Mouse (Mus musculus): ENCODE data around the gene Fam107b. TPM values are rescaled to one million over a fixed set of nuclear protein-coding genes. Genes with fewer than 3 reads are reported as not detected.

The Fam107b gene
- polyA plus RNA-seq, 1 experiment from 2014 or later: 42.2 TPM

DNA sequence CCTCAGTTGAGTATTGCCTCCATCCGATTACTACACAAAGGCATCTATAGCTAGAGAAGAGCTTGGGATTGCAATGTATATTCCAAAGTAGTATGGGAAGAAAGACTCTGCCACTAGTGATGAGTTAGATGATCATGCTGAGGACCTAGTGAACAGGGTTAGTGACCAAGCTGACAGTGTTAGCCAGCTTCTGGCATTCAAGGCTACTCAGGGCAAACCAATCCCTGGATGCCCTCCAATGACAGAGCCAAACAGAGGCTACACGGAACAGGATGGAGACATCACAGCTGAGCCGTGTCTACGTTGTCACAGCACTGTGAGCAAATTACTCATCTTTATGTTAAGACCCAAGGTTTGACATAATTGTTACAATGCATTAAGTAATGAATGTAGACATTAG, 138.3 kb downstream of the Fam107b start:
- 90% methylated on average over 4 of the region's 4 CpGs for WGBS
- Histone ChIP-seq H3K4me3 (replicated peaks; ENCODE audit: low read length) (no peak overlapping the region), H3K36me3 (ENCODE audit: control insufficient read depth, insufficient read depth, low read length) (no peaks in the 10 kb centered on the region), H3K27me3 (ENCODE audit: control insufficient read depth, insufficient read depth, low read length) (no peaks in the 10 kb centered on the region), H3K9ac (ENCODE audit: low read length) (no peak overlapping the region), H3K9me3 (replicated peaks; ENCODE audit: control insufficient read depth, low read length) (no peaks in the 10 kb centered on the region), H3K4me2 (ENCODE audit: low read depth, low read length) (no peak overlapping the region), H3K4me1 (ENCODE audit: control insufficient read depth, insufficient read depth, low read length) (peaks cover 13% of the 10 kb centered on the region; the same call in 1 of the 2 replicates), H3K27ac (ENCODE audit: low read length) (no peak overlapping the region)
- no peak for ATAC-seq (ENCODE audit: insufficient read depth, low FRiP score)

DNA sequence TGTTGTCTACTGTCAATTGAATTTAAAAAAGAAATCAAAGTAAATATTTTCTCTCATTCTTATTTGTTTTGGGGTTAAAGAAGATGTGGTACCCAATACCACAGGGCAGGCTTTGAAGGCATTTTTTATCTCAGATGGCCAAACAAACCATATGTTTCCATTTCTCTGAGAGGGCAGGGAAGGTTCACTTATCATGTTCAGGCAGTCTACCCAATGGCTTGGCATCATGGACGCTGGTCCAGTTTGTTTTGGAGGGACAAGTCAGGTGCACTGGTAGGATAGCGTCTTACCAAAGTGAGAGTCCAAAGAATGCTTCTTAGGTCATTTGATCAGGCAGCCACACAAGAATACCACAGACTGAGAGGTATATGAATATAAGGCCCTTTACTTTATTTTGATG, 139.6 kb downstream of the Fam107b start:
- Histone ChIP-seq H3K27ac (ENCODE audit: low read length) (no peak overlapping the region), H3K36me3 (ENCODE audit: control insufficient read depth, insufficient read depth, low read length) (no peaks in the 10 kb centered on the region), H3K27me3 (ENCODE audit: control insufficient read depth, insufficient read depth, low read length) (no peaks in the 10 kb centered on the region), H3K4me1 (ENCODE audit: control insufficient read depth, insufficient read depth, low read length) (peaks cover 14% of the 10 kb centered on the region), H3K9ac (ENCODE audit: low read length) (no peak overlapping the region), H3K4me3 (replicated peaks; ENCODE audit: low read length) (no peak overlapping the region), H3K4me2 (ENCODE audit: low read depth, low read length) (no peak overlapping the region), H3K9me3 (replicated peaks; ENCODE audit: control insufficient read depth, low read length) (no peaks in the 10 kb centered on the region)
- 80% methylated on average over 2 of the region's 2 CpGs for WGBS
- ATAC-seq (ENCODE audit: insufficient read depth, low FRiP score): no peak

DNA sequence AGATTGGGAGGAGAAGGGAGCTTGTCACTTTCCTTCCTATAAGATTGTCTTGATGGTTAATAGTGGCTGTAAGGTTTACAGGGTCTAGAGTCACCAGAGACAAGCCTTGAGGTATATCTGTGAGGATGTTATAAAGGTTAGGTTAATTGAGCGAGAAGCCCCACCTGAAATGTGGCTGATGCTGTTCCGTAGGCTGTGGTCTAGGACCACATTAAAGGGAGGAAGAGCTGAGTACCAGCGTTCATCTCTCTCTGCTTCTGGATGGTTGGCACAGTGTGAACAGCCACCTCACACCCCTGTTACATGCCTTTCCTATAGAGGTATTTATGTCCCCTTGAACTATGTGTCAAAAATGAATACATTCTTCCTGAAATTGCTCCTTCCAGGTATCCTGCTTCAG, 140.2 kb downstream of the Fam107b start:
- no peak overlapping the region for H3K4me3 ChIP-seq (replicated peaks; ENCODE audit: low read length)
- WGBS: 93% methylated on average over 3 of the region's 3 CpGs
- H3K9me3 ChIP-seq (replicated peaks; ENCODE audit: control insufficient read depth, low read length): no peaks in the 10 kb centered on the region
- no peak for ATAC-seq (ENCODE audit: insufficient read depth, low FRiP score)
- no peaks in the 10 kb centered on the region for H3K36me3 ChIP-seq (ENCODE audit: control insufficient read depth, insufficient read depth, low read length)
- peaks cover 16% of the 10 kb centered on the region for H3K4me1 ChIP-seq (ENCODE audit: control insufficient read depth, insufficient read depth, low read length)
- H3K9ac ChIP-seq (ENCODE audit: low read length): no peak overlapping the region
- no peak overlapping the region for H3K27ac ChIP-seq (ENCODE audit: low read length)
- H3K4me2 ChIP-seq (ENCODE audit: low read depth, low read length): no peak overlapping the region
- H3K27me3 ChIP-seq (ENCODE audit: control insufficient read depth, insufficient read depth, low read length): no peaks in the 10 kb centered on the region

DNA sequence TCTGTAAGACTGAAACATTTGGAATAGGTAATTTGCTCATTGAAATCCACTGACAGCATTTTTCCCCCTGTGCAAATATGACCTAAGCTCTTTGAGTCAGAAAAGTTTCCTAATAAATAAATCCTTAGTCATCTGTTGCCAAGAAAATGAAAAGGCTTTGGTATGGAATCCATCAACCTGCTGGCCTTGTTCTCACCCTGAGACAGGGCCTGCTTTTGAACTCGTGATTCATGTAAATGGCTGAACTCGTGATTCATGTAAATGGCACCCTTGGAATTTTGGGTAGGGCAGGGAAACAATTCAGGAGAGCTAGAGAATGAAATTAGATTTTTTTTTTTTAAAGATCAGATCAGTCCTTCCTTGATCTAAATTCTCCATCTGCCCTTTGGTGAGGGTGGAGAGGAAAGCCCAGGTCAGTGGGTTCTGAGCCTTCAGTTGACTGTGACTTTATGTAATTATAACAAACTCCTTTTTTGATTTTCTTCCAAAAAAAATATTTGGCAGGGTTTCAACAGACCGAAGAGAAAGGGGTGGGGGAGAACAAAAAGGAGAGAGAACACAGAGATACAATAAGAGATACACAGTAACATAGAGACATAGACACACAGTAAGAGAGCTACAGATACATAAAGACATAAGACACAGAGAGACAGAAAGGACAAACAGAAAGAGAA, 142.2 kb downstream of the Fam107b start:
- 0 out of 2 replicates have a peak, but pooled peaks have one; percentile 15 for ATAC-seq (ENCODE audit: insufficient read depth, low FRiP score)
- Histone ChIP-seq H3K36me3 (ENCODE audit: control insufficient read depth, insufficient read depth, low read length) (no peaks in the 10 kb centered on the region), H3K9me3 (replicated peaks; ENCODE audit: control insufficient read depth, low read length) (no peaks in the 10 kb centered on the region), H3K27ac (ENCODE audit: low read length) (peak overlapping the region; percentile 56; the same call in 1 of the 2 replicates), H3K4me1 (ENCODE audit: control insufficient read depth, insufficient read depth, low read length) (peaks cover 28% of the 10 kb centered on the region), H3K27me3 (ENCODE audit: control insufficient read depth, insufficient read depth, low read length) (no peaks in the 10 kb centered on the region), H3K9ac (ENCODE audit: low read length) (no peak overlapping the region), H3K4me3 (replicated peaks; ENCODE audit: low read length) (no peak overlapping the region), H3K4me2 (ENCODE audit: low read depth, low read length) (peak overlapping the region; percentile 80)
- WGBS: 30% methylated on average over 3 of the region's 3 CpGs

DNA sequence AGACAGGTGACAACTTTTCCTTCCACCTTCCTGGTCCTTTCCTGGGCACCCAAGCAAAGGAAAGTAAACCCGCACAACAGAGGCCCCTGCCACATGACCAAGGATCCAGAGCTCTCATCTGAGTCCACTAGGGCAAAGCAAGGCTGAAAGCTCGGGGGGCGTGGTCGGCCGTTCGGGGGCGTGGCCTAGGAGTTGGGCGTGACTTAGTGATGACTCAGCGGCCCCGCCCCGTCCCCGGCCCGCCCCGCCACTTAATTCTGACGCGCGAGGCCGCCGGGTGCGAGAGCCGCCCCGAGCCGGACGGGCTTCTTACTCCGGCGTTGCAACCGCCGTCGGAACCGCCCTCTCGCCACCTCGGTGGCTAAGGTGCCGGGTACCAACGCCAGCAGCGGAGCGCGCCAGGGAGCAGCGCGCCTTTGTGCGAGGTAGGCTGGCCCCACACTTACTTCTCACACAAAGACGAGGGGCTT, 143.0 kb downstream of the Fam107b start:
- H3K27ac ChIP-seq (ENCODE audit: low read length): peak overlapping the region; percentile 79
- peak; percentile 93 for ATAC-seq (ENCODE audit: insufficient read depth, low FRiP score)
- no peaks in the 10 kb centered on the region for H3K9me3 ChIP-seq (replicated peaks; ENCODE audit: control insufficient read depth, low read length)
- H3K4me3 ChIP-seq (replicated peaks; ENCODE audit: low read length): peak overlapping the region; percentile 87
- H3K9ac ChIP-seq (ENCODE audit: low read length): peak overlapping the region; percentile 94
- H3K27me3 ChIP-seq (ENCODE audit: control insufficient read depth, insufficient read depth, low read length): no peaks in the 10 kb centered on the region
- H3K4me2 ChIP-seq (ENCODE audit: low read depth, low read length): peak overlapping the region; percentile 80
- WGBS: 1% methylated on average over 41 of the region's 41 CpGs
- peaks cover 32% of the 10 kb centered on the region for H3K4me1 ChIP-seq (ENCODE audit: control insufficient read depth, insufficient read depth, low read length)
- no peaks in the 10 kb centered on the region for H3K36me3 ChIP-seq (ENCODE audit: control insufficient read depth, insufficient read depth, low read length)

DNA sequence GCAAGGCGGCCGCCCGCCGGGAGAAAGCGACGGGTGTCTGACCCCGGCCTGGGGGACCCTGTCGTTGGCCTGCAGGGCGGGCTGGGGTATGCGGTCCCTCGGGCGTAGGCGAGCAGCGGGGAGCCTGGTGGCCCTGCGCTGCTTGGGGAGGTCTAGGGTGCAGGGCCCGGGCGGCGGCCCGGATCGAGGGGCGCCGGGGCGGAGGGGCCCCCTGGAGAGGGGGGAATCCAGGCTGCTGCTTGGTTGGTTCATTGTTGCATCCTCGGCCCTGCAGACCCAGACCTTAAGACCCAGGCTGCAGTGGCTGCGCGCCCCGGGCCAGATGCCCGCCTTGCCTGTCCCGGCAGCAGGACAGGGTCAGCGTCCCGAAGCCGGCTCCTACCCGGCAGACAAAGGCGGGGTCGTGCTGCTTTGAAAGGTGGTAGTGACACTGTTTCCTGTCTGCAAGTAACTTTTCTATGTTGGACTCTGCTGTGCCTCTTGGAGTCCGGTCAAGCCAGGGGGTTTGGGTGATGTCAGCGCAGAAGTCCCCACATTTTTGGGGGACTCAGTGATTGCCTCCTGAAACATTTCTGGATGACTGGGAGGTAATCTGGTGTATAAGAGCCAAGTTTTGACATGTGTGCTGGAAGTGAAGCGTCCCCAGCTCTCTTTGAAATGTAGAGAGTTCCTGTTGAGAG, 143.5 kb downstream of the Fam107b start:
- H3K36me3 ChIP-seq (ENCODE audit: control insufficient read depth, insufficient read depth, low read length): no peaks in the 10 kb centered on the region
- ATAC-seq (ENCODE audit: insufficient read depth, low FRiP score): peak; percentile 51
- H3K9ac ChIP-seq (ENCODE audit: low read length): peak overlapping the region; percentile 94
- H3K27ac ChIP-seq (ENCODE audit: low read length): peak overlapping the region; percentile 79
- under 1% methylated on average over 38 of the region's 38 CpGs for WGBS
- H3K4me1 ChIP-seq (ENCODE audit: control insufficient read depth, insufficient read depth, low read length): peaks cover 32% of the 10 kb centered on the region
- no peaks in the 10 kb centered on the region for H3K9me3 ChIP-seq (replicated peaks; ENCODE audit: control insufficient read depth, low read length)
- H3K27me3 ChIP-seq (ENCODE audit: control insufficient read depth, insufficient read depth, low read length): no peaks in the 10 kb centered on the region
- peak overlapping the region; percentile 80 for H3K4me2 ChIP-seq (ENCODE audit: low read depth, low read length)
- peak overlapping the region; percentile 87 for H3K4me3 ChIP-seq (replicated peaks; ENCODE audit: low read length)

DNA sequence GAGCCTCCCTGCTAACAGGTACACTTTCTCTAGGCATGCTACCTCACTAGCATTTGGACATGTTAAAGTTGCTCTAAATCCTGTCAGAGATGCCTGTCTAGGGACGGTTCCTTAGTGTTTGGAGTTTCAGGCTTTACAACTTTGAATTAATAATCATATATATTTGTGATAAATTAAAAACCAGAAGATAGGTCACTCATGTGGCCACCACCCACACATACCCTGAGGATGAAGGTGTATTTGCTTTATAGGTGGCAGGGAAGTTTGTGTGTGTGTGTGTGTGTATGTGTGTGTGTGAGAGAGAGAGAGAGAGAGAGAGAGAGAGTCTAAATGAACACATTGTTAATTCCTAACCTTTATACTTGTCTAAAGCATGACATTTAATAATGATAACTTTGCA, 144.2 kb downstream of the Fam107b start:
- H3K4me2 ChIP-seq (ENCODE audit: low read depth, low read length): peak overlapping the region; percentile 80
- peak overlapping the region; percentile 94 for H3K9ac ChIP-seq (ENCODE audit: low read length)
- no peak for ATAC-seq (ENCODE audit: insufficient read depth, low FRiP score)

DNA sequence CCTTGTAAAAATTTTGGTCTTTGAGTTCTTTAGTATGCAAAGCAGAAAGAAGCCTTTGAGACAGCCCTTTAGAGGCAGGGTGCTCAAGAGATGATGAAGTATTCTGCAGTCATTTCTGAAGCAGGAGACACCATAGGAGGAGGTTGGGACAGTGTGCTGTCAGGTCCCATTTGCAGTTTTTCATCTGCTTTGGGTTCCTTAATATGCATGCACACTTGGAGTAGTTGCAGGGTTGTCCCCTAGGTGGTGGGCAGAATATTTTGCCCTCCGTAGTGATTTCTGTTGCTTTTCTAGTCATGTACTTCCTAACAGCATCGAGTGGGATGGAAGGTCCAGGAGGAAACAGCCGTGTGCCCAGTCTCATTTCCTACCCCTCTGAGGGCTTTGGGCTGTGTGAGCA, 145.1 kb downstream of the Fam107b start:
- peaks cover 32% of the 10 kb centered on the region for H3K4me1 ChIP-seq (ENCODE audit: control insufficient read depth, insufficient read depth, low read length)

More for the DNA sequence above, 144.2 kb downstream of the Fam107b start:
- peaks cover 32% of the 10 kb centered on the region for H3K4me1 ChIP-seq (ENCODE audit: control insufficient read depth, insufficient read depth, low read length)
- 23% methylated on average over 1 of the region's 1 CpGs for WGBS
- no peaks in the 10 kb centered on the region for H3K27me3 ChIP-seq (ENCODE audit: control insufficient read depth, insufficient read depth, low read length)
- peak overlapping the region; percentile 79; the same call in 1 of the 2 replicates for H3K27ac ChIP-seq (ENCODE audit: low read length)
- peak overlapping the region; percentile 87 for H3K4me3 ChIP-seq (replicated peaks; ENCODE audit: low read length)
- no peaks in the 10 kb centered on the region for H3K9me3 ChIP-seq (replicated peaks; ENCODE audit: control insufficient read depth, low read length)
- H3K36me3 ChIP-seq (ENCODE audit: control insufficient read depth, insufficient read depth, low read length): no peaks in the 10 kb centered on the region

DNA sequence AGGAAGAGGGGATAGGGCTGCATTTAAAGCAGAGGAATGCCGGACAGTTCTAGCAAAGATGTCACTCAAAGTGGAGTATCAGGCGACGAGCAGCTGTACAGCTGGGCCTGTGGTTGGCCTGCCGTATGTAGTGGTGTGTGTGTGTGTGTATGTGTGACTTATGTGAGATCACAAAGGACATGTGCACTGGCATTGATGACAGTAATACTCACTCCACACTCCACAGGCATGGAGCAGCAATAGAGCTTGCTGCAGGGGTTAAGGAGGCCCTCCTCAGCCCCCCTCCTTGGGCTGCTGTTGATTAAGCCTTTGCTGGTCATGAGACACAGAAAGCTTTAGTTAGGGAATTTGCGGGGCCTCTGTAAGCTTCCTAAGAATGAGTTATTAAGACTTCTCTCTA, 147.0 kb downstream of the Fam107b start:
- H3K9me3 ChIP-seq (replicated peaks; ENCODE audit: control insufficient read depth, low read length): no peaks in the 10 kb centered on the region
- no peaks in the 10 kb centered on the region for H3K36me3 ChIP-seq (ENCODE audit: control insufficient read depth, insufficient read depth, low read length)
- peaks cover 34% of the 10 kb centered on the region for H3K4me1 ChIP-seq (ENCODE audit: control insufficient read depth, insufficient read depth, low read length)
- no peak overlapping the region for H3K27ac ChIP-seq (ENCODE audit: low read length)
- no peaks in the 10 kb centered on the region for H3K27me3 ChIP-seq (ENCODE audit: control insufficient read depth, insufficient read depth, low read length)
- no peak overlapping the region for H3K4me3 ChIP-seq (replicated peaks; ENCODE audit: low read length)
- 56% methylated on average over 5 of the region's 5 CpGs for WGBS
- ATAC-seq (ENCODE audit: insufficient read depth, low FRiP score): no peak
- H3K4me2 ChIP-seq (ENCODE audit: low read depth, low read length): 0 out of 2 replicates have a peak overlapping the region, but pooled peaks have one; percentile 2
- H3K9ac ChIP-seq (ENCODE audit: low read length): no peak overlapping the region

More for the DNA sequence above, 145.1 kb downstream of the Fam107b start:
- H3K4me3 ChIP-seq (replicated peaks; ENCODE audit: low read length): peak overlapping the region; percentile 8
- 0 out of 2 replicates have a peak overlapping the region, but pooled peaks have one; percentile 13 for H3K27ac ChIP-seq (ENCODE audit: low read length)
- whole genome bisulfite sequencing: 46% methylated on average over 3 of the region's 3 CpGs
- H3K9ac ChIP-seq (ENCODE audit: low read length): 0 out of 2 replicates have a peak overlapping the region, but pooled peaks have one; percentile 12
- no peak for ATAC-seq (ENCODE audit: insufficient read depth, low FRiP score)
- H3K4me2 ChIP-seq (ENCODE audit: low read depth, low read length): peak overlapping the region; percentile 41
- no peaks in the 10 kb centered on the region for H3K36me3 ChIP-seq (ENCODE audit: control insufficient read depth, insufficient read depth, low read length)
- no peaks in the 10 kb centered on the region for H3K9me3 ChIP-seq (replicated peaks; ENCODE audit: control insufficient read depth, low read length)
- no peaks in the 10 kb centered on the region for H3K27me3 ChIP-seq (ENCODE audit: control insufficient read depth, insufficient read depth, low read length)

Data from stomach, embryonic 16.5 days (tissue).